Mouse (Mus musculus) forebrain, embryonic 10.5 days (tissue): ENCODE results near the gene Gm13279. TPM values are rescaled to one million over a fixed set of nuclear protein-coding genes. Genes with fewer than 3 reads are reported as not detected.
"Not testable (repeated sequence)": the region's sequence is repeated elsewhere in the genome, so short reads cannot be mapped to it uniquely, and the experiment has no call there.

Source experiments
- DNase-seq: peaks from one replicate; pipeline ENCODE4 v3.0.0-alpha.2; 2017; ENCODE audit warnings: low spot score; ENCODE audit errors: extremely low spot score
- H3K27ac ChIP-seq: fragments of 300-500 bp; sonication (generic); 2 replicates; pipeline ENCODE4 v1.5.1; 2016; ENCODE audit warnings: mild to moderate bottlenecking
- H3K27me3 ChIP-seq: fragments of 300-500 bp; sonication (generic); 2 replicates; pipeline ENCODE4 v1.6.1; 2016; ENCODE audit warnings: mild to moderate bottlenecking; ENCODE audit not compliant: poor library complexity, severe bottlenecking
- H3K36me3 ChIP-seq: fragments of 300-500 bp; sonication (generic); replicated peaks from 2 replicates; pipeline ENCODE4 v1.6.1; 2016; ENCODE audit warnings: mild to moderate bottlenecking, moderate library complexity
- H3K4me1 ChIP-seq: fragments of 300-500 bp; sonication (generic); 2 replicates; pipeline ENCODE4 v1.6.1; 2016
- H3K4me3 ChIP-seq: fragments of 300-500 bp; sonication (generic); 2 replicates; pipeline ENCODE4 v1.5.1; 2016; ENCODE audit warnings: mild to moderate bottlenecking, moderate library complexity
- H3K9me3 ChIP-seq: fragments of 300-500 bp; sonication (generic); 2 replicates; pipeline ENCODE4 v1.6.1; 2016; ENCODE audit warnings: mild to moderate bottlenecking, moderate library complexity
- WGBS: fragments of 180-500 bp; shearing (Covaris S2); methylation state at CpG from one replicate; pipeline ENCODE4 v1.1.7; 2016; 5-methylcytosine and 5-hydroxymethylcytosine counted together
- polyA plus RNA-seq: library from polyadenylated mRNA; unstranded; fragments of >200 nt; fragmentation: Nextera tagmentation; extraction: Ambion mirVana; gene quantifications from 2 replicates; pipeline ENCODE4 v1.2.1, GENCODE M21; 2016

The Gm13279 gene
- polyA plus RNA-seq = not detected in 2 replicates

DNA sequence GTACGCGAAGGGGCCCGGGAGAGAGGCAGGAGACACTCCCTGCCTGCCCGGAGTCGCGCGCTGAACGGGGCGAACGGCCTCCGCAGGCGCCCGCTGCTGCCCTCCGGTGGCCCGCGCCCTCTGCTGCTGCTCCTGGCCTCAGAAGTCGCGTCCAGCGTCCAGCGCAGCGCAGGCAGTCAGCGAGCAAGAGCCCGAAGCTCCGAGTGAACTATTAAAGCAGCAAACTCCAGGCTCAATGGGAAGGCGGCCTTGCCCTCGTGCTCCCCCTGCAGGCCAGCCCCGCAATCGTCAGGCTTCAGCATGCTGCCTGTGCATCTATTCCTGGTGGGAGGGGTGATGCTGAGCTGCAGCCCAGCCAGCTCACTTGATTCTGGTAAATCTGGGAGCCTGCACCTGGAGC is at the start of gene Gm13279:
Gene Gm13279, plus strand, starts transcription at position 301 of the 400 bp plus-strand sequence.
- H3K36me3 ChIP-seq, H3K4me1 ChIP-seq, H3K4me3 ChIP-seq, H3K9me3 ChIP-seq, H3K27me3 ChIP-seq, DNase-seq, H3K27ac ChIP-seq: not testable (repeated sequence)
- no CpG with 5 or more reads among the region's 28 CpGs for WGBS

DNA sequence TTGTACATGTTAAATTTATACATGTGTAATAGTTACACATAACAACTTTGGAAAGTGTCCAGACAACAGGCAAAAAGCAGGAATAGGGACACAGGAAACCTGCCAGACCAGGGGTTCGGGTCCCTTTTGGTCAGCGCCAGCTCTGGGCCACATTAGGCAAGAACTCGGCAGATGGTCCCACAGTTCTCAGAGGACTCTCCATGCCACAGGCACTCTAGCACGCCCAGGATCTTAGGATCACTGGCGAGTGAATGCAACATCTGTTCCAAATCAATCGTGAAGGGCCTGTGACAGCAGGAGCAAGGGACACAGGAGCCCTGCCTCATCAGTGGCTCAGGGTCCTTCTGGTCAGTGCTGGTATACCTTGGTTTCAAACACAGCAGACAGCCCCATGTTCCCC is 47.3 kb upstream of the Gm13279 start:
- no peak overlapping the region for H3K27ac ChIP-seq
- peaks cover 12% of the 10 kb centered on the region for H3K4me1 ChIP-seq
- no peaks in the 10 kb centered on the region for H3K36me3 ChIP-seq
- no peaks in the 10 kb centered on the region for H3K9me3 ChIP-seq
- DNase-seq = no peak
- WGBS = 57% methylated on average over 6 of the region's 6 CpGs
- no peak overlapping the region for H3K4me3 ChIP-seq
- no peaks in the 10 kb centered on the region for H3K27me3 ChIP-seq

DNA sequence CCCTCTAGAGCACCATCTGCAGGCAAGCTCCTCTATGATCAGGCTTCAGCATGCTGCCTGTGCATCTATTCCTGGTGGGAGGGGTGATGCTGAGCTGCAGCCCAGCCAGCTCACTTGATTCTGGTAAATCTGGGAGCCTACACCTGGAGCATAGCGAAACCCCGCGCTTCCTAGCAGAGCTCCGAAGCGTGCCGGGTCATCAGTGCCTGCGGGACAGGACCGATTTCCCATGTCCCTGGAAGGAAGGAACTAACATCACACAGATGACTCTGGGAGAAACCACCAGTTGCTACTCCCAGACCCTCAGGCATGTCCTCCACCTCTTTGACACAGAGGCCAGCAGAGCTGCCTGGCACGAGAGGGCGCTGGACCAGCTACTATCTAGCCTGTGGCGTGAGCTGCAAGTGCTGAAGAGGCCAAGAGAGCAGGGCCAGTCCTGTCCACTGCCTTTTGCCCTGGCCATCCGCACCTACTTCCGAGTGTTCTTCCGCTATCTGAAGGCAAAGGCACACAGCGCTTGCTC is 42.3 kb upstream of the Gm13279 start, which contains the start of gene Gm13271:
Gene Gm13271, plus strand, starts transcription at position 51 of the 523 bp plus-strand sequence.
- not testable (repeated sequence) for H3K27me3 ChIP-seq, DNase-seq, H3K9me3 ChIP-seq, H3K27ac ChIP-seq, H3K4me3 ChIP-seq, H3K4me1 ChIP-seq, H3K36me3 ChIP-seq
- 65% methylated on average over 15 of the region's 15 CpGs for WGBS

DNA sequence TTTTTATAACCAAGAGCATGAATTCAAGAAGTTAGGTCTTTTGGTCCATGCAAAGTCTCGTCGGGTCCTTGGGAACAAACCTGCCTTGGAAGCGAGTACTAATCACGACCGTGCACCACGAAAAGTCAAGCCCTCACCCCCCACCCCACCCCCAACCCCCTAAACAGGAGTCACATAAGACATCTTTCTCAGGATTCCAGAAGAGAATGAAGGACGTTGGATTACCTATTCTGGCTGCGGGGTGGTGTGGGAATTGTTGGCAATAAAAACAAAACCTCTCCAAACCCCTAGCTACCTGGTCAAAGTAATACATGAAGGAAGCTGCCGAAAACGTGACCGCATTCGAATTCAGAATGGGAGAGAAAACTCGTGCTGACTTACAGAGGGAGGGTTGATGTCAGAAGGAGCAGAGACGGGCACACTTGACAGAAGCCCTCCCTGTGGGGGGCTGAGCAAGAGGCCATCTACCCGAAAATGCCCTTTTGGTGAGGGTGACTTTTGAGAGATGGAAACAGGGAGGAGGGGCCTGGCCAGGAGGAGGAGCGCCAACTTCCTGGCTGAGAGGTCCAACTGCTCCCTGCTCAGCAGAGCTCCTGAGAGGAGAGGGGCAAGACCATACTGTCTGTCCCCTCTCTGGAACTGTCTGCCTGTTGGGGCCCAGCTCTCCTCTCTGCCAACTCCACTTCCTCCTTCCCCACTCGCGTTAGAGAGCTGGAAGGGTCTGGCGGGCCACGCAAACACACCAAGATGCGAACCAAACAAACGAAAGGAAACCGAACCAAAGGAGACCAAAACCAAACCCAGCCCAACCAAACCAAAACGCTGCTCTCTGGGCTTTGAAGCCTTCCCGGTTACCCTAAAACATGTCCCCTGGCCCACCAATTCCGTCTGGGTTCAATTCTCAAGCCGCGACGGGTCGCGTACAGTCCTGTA is 40.4 kb upstream of the Gm13279 start:
- not testable (repeated sequence) for H3K4me1 ChIP-seq, H3K9me3 ChIP-seq, H3K27me3 ChIP-seq, H3K36me3 ChIP-seq
- peak; percentile 46 for DNase-seq
- Histone ChIP-seq H3K27ac (peak overlapping the region; percentile 85), H3K4me3 (peak overlapping the region; percentile 62)
- 14% methylated on average over 29 of the region's 31 CpGs for WGBS

DNA sequence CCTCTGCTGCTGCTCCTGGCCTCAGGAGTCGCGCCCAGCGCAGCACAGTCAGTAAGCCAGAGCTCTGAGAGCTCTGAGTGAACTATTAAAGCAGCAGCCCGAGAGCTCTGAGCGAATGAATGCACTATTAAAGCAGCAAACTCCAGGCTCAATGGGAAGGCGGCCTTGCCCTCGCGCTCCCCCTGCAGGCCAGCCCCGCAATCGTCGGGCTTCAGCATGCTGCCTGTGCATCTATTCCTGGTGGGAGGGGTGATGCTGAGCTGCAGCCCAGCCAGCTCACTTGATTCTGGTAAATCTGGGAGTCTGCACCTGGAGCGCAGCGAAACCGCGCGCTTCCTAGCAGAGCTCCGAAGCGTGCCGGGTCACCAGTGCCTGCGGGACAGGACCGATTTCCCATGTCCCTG is 39.6 kb upstream of the Gm13279 start:
- H3K4me1 ChIP-seq, H3K27me3 ChIP-seq, H3K36me3 ChIP-seq, H3K9me3 ChIP-seq: not testable (repeated sequence)
- Histone ChIP-seq H3K4me3 (peak overlapping the region; percentile 62), H3K27ac (peak overlapping the region; percentile 85)
- peak; percentile 82 for DNase-seq
- WGBS = 0% methylated on average over 18 of the region's 21 CpGs

DNA sequence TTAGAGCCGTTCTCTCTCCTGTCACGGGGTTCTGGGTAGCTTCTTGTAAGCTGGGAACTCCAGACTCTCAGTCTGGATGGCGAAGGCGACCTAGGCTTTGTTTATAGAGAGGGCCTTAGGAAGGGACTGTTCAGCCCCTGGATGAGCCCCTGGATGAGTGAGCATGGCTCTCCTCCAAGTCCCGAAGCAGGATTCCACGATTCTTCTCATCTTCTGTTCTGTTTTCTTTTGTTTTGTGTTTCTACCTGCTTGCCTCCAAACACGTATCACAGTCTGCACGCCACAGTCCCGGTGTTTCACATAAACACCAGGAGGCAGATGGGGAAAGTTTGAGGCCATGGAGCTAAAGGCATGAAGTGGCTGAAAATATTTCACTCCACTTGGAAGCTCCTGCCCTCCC is 38.4 kb upstream of the Gm13279 start:
- H3K4me3 ChIP-seq, H3K9me3 ChIP-seq, H3K27ac ChIP-seq, H3K27me3 ChIP-seq, H3K36me3 ChIP-seq, DNase-seq: not testable (repeated sequence)
- peaks cover 10% of the 10 kb centered on the region for H3K4me1 ChIP-seq
- 88% methylated on average over 9 of the region's 9 CpGs for WGBS

DNA sequence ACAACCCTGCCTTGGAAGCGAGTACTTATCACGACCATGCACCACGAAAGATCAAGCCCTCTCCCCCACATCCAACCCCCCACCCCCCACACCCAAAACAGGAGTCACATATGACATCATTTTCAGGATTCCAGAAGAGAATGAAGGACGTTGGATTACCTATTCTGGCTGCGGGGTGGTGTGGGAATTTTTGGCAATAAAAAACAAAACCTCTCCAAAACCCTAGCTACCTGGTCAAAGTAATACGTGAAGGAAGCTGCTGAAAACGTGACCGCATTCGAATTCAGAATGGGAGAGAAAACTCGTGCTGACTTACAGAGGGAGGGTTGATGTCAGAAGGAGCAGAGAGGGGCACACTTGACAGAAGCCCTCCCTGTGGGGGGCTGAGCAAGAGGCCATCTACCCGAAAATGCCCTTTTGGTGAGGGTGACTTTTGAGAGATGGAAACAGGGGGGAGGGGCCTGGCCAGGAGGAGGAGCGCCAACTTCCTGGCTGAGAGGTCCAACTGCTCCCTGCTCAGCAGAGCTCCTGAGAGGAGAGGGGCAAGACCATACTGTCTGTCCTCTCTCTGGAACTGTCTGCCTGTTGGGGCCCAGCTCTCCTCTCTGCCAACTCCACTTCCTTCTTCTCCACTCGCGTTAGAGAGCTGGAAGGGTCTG is 37.5 kb upstream of the Gm13279 start, which contains the start of gene Gm13283:
Gene Gm13283, plus strand, starts transcription at position 510 of the 659 bp plus-strand sequence.
- not testable (repeated sequence) for H3K9me3 ChIP-seq, DNase-seq, H3K27me3 ChIP-seq, H3K36me3 ChIP-seq
- 27% methylated on average over 11 of the region's 14 CpGs for WGBS
- Histone ChIP-seq H3K4me3 (peak within 1 kb of the TSS; percentile 44), H3K27ac (peak within 1 kb of the TSS; percentile 66; the same call in 1 of the 2 replicates), H3K4me1 (peaks cover 10% of the 10 kb centered on the region)

DNA sequence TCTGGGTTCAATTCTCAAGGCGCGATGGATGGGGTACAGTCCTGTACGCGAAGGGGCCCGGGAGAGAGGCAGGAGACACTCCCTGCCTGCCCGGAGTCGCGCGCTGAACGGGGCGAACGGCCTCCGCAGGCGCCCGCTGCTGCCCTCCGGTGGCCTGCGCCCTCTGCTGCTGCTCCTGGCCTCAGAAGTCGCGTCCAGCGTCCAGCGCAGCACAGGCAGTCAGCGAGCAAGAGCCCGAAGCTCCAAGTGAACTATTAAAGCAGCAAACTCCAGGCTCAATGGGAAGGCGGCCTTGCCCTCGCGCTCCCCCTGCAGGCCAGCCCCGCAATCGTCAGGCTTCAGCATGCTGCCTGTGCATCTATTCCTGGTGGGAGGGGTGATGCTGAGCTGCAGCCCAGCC is 36.8 kb upstream of the Gm13279 start:
- DNase-seq = peak; percentile 64
- Histone ChIP-seq H3K4me1 (peaks cover 10% of the 10 kb centered on the region), H3K4me3 (peak overlapping the region; percentile 44), H3K27ac (peak overlapping the region; percentile 66; the same call in 1 of the 2 replicates)
- under 1% methylated on average over 27 of the region's 28 CpGs for WGBS
- H3K9me3 ChIP-seq, H3K27me3 ChIP-seq, H3K36me3 ChIP-seq: not testable (repeated sequence)

DNA sequence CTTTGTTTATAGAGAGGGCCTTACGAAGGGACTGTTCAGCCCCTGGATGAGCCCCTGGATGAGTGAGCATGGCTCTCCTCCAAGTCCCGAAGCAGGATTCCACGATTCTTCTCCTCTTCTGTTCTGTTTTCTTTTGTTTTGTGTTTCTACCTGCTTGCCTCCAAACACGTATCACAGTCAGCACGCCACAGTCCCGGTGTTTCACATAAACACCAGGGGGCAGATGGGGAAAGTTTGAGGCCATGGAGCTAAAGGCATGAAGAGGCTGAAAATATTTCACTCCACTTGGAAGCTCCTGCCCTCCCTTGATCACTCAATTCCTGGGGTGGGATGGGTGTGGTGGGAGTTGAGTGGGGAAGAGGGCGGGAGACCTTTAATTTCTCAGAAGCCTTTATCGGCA is 35.4 kb upstream of the Gm13279 start:
- H3K36me3 ChIP-seq, DNase-seq, H3K4me3 ChIP-seq, H3K27me3 ChIP-seq, H3K9me3 ChIP-seq, H3K27ac ChIP-seq, H3K4me1 ChIP-seq: not testable (repeated sequence)
- 75% methylated on average over 6 of the region's 8 CpGs for WGBS

DNA sequence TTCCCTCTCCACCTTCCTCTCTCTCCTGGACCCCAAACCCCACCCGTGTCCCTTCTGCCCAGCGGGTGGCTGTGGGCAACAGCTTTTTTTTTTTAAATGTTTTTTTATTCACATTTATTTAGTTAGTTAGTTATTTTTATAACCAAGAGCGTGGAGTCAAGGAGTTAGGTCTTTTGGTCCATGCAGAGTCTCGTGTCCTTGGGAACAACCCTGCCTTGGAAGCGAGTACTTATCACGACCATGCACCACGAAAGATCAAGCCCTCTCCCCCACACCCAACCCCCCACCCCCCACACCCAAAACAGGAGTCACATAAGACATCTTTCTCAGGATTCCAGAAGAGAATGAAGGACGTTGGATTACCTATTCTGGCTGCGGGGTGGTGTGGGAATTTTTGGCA is 34.9 kb upstream of the Gm13279 start:
- not testable (repeated sequence) for H3K27ac ChIP-seq, H3K27me3 ChIP-seq, H3K4me1 ChIP-seq, DNase-seq, H3K9me3 ChIP-seq, H3K4me3 ChIP-seq, H3K36me3 ChIP-seq
- 54% methylated on average over 9 of the region's 9 CpGs for WGBS

DNA sequence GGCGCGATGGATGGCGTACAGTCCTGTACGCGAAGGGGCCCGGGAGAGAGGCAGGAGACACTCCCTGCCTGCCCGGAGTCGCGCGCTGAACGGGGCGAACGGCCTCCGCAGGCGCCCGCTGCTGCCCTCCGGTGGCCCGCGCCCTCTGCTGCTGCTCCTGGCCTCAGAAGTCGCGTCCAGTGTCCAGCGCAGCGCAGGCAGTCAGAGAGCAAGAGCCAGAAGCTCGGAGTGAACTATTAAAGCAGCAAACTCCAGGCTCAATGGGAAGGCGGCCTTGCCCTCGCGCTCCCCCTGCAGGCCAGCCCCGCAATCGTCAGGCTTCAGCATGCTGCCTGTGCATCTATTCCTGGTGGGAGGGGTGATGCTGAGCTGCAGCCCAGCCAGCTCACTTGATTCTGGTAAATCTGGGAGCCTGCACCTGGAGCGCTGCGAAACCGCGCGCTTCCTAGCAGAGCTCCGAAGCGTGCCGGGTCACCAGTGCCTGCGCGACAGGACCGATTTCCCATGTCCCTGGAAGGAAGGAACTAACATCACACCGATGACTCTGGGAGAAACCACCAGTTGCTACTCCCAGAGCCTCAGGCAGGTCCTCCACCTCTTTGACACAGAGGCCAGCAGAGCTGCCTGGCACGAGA is 33.7 kb upstream of the Gm13279 start:
- WGBS = 2% methylated on average over 40 of the region's 42 CpGs
- not testable (repeated sequence) for H3K9me3 ChIP-seq, H3K27ac ChIP-seq, H3K27me3 ChIP-seq, H3K4me1 ChIP-seq, H3K36me3 ChIP-seq
- peak; percentile 63 for DNase-seq
- H3K4me3 ChIP-seq = peak overlapping the region; percentile 45

DNA sequence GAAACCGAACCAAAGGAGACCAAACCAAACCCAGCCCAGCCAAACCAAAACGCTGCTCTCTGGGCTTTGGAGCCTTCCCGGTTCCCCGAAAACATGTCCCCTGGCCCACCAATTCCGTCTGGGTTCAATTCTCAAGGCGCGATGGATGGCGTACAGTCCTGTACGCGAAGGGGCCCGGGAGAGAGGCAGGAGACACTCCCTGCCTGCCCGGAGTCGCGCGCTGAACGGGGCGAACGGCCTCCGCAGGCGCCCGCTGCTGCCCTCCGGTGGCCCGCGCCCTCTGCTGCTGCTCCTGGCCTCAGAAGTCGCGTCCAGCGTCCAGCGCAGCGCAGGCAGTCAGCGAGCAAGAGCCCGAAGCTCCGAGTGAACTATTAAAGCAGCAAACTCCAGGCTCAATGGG is 23.7 kb upstream of the Gm13279 start, which contains the start of gene Gm13290:
Gene Gm13290, plus strand, starts transcription at position 301 of the 400 bp plus-strand sequence.
- H3K4me3 ChIP-seq, H3K36me3 ChIP-seq, H3K27me3 ChIP-seq, DNase-seq, H3K27ac ChIP-seq, H3K9me3 ChIP-seq, H3K4me1 ChIP-seq: not testable (repeated sequence)
- WGBS = no CpG with 5 or more reads among the region's 32 CpGs
